ENCODE assay signal across 8 mouse cellular contexts in genomic region chr1:74124021-74124981, GRCm38 (mm10). TPM values are rescaled to one million over a fixed set of nuclear protein-coding genes. Genes with fewer than 3 reads are reported as not detected.
A peak's percentile ranks its signal among the peaks of the same experiment; 100 is the strongest.
DNase-seq lines count a peak whose midpoint lies in the region; ATAC-seq and TF ChIP-seq lines count a peak whose summit lies in the region.

Gene Tns1 (minus strand): TSS chr1:74124449.

- no peaks in the 10 kb centered on the region for H3K36me3 ChIP-seq in MEL (ENCODE audit: control insufficient read depth in 1 of 2, insufficient read depth in 2 of 2, low read length in 2 of 2)
- H3K36me3 ChIP-seq in hindbrain, postnatal 0 days (ENCODE audit: insufficient read depth, low read length): no peaks in the 10 kb centered on the region
- H3K36me3 ChIP-seq in stomach, embryonic 15.5 days: no peaks in the 10 kb centered on the region

- TF ChIP-seq CTCF in MEL (IDR thresholded peaks at IDR 0.05 in 2 of 3, conservative IDR thresholded peaks at IDR 0.05 in 1 of 3; ENCODE audit: control insufficient read depth in 1 of 3, insufficient read depth in 1 of 3, low read depth in 2 of 3, low read length in 3 of 3, poor library complexity in 1 of 3, severe bottlenecking in 1 of 3): no peak
- TF ChIP-seq CTCF in hindbrain, postnatal 0 days (IDR thresholded peaks at IDR 0.05; ENCODE audit: low read depth): no peak

- no peak for TF ChIP-seq EP300 in MEL (IDR thresholded peaks at IDR 0.05; ENCODE audit: low read depth in 1 of 2, low read length in 2 of 2)

- peak within 1 kb of the TSS; percentile 24; the same call in 1 of the 2 replicates for H3K9ac ChIP-seq in MEL (ENCODE audit: control insufficient read depth, low read depth, low read length, poor library complexity, severe bottlenecking)
- peak within 1 kb of the TSS; percentile 40 for H3K9ac ChIP-seq in hindbrain, postnatal 0 days (replicated peaks; ENCODE audit: low read length)
- peak within 1 kb of the TSS; percentile 44; the same call in 1 of the 2 replicates for H3K9ac ChIP-seq in stomach, embryonic 15.5 days

- no peak for TF ChIP-seq POLR2A in MEL (IDR thresholded peaks at IDR 0.05; ENCODE audit: control insufficient read depth in 1 of 2, insufficient read depth in 1 of 2, low read depth in 1 of 2, low read length in 2 of 2, poor library complexity in 1 of 2)

- TF ChIP-seq RAD21 in MEL (IDR thresholded peaks at IDR 0.05; ENCODE audit: low read depth, low read length): no peak

- peak; percentile 52 for DNase-seq in MEL (ENCODE audit: low read depth, low spot score)
- peak in 1 of 2 experiments; percentile 14 for DNase-seq in adrenal gland, postnatal 4 days (ENCODE audit: low spot score in 2 of 2)
- DNase-seq in gastrocnemius, postnatal 14 days: peak; percentile 49
- DNase-seq in hindbrain, postnatal 0 days (ENCODE audit: low spot score): peak; percentile 49
- peak; percentile 33 for DNase-seq in left cerebral cortex, postnatal 4 days
- DNase-seq in cerebellum, adult 9-11 months: no peak

- peak within 1 kb of the TSS; percentile 77 for H3K4me2 ChIP-seq in hindbrain, postnatal 0 days (ENCODE audit: low read depth, low read length)
- peak within 1 kb of the TSS; percentile 99 for H3K4me2 ChIP-seq in stomach, embryonic 15.5 days

- peak within 1 kb of the TSS; percentile 49 to 50 for H3K4me3 ChIP-seq in MEL (ENCODE audit: control insufficient read depth in 1 of 2, insufficient read depth in 1 of 2, low read depth in 2 of 2, low read length in 2 of 2)
- H3K4me3 ChIP-seq in hindbrain, postnatal 0 days (ENCODE audit: low read length): peak within 1 kb of the TSS; percentile 41
- peak within 1 kb of the TSS; percentile 55 for H3K4me3 ChIP-seq in stomach, embryonic 15.5 days (replicated peaks)

- H3K27ac ChIP-seq in MEL (ENCODE audit: control insufficient read depth, low read depth, low read length): no peak within 1 kb of the TSS
- no peak within 1 kb of the TSS for H3K27ac ChIP-seq in hindbrain, postnatal 0 days
- H3K27ac ChIP-seq in stomach, embryonic 15.5 days: no peak within 1 kb of the TSS

- WGBS in hindbrain, postnatal 0 days: 1% methylated on average over 70 of the region's 84 CpGs
- WGBS in stomach, embryonic 15.5 days: 2% methylated on average over 68 of the region's 84 CpGs

- no peaks in the 10 kb centered on the region for H3K9me3 ChIP-seq in MEL (replicated peaks; ENCODE audit: insufficient read depth, low read length)
- no peaks in the 10 kb centered on the region for H3K9me3 ChIP-seq in hindbrain, postnatal 0 days (ENCODE audit: low read length)
- H3K9me3 ChIP-seq in stomach, embryonic 15.5 days: no peaks in the 10 kb centered on the region

- peak; percentile 36 for ATAC-seq in hindbrain, postnatal 0 days
- peak; percentile 26 for ATAC-seq in megakaryocyte-erythroid progenitor cell, adult 5-6 weeks (replicated peaks; ENCODE audit: low FRiP score, low TSS enrichment, poor library complexity, severe bottlenecking)
- peak; percentile 54; the same call in 1 of the 2 replicates for ATAC-seq in stomach, embryonic 15.5 days (ENCODE audit: insufficient read depth, low FRiP score, low read depth)

- intact Hi-C loops in gastrocnemius, postnatal 14 days (cut with DNase I; ENCODE audit: low total_unique reads): loop anchor here (5.0 kb wide), 1 partner anchor 222 kb away; no protein-coding TSS in a partner anchor
- intact Hi-C loops in left cerebral cortex, postnatal 4 days (cut with DNase I): loop anchor here (2.0 kb wide), 1 partner anchor 222 kb away; no protein-coding TSS in a partner anchor

- no peaks in the 10 kb centered on the region for H3K27me3 ChIP-seq in MEL (ENCODE audit: control insufficient read depth in 1 of 2, insufficient read depth in 2 of 2, low read length in 2 of 2)
- 0 out of 2 replicates have a peak, but pooled peaks cover 16% of the 10 kb centered on the region for H3K27me3 ChIP-seq in hindbrain, postnatal 0 days (ENCODE audit: insufficient read depth, low read length)
- 0 out of 2 replicates have a peak, but pooled peaks cover 6% of the 10 kb centered on the region for H3K27me3 ChIP-seq in stomach, embryonic 15.5 days (replicated peaks)

- no peaks in the 10 kb centered on the region for H3K4me1 ChIP-seq in MEL (ENCODE audit: control insufficient read depth in 1 of 2, insufficient read depth in 2 of 2, low read length in 2 of 2)
- 0 out of 2 replicates have a peak, but pooled peaks cover 12% of the 10 kb centered on the region for H3K4me1 ChIP-seq in hindbrain, postnatal 0 days (ENCODE audit: insufficient read depth, low read length)
- peaks cover 15% of the 10 kb centered on the region for H3K4me1 ChIP-seq in stomach, embryonic 15.5 days

- H3K79me2 ChIP-seq in MEL (ENCODE audit: control insufficient read depth, insufficient read depth, low read length, poor library complexity): no peaks in the 10 kb centered on the region

TF ChIP-seq in MEL, 35 proteins besides CTCF, POLR2A, EP300 and RAD21:
- TF ChIP-seq KAT2A (conservative IDR thresholded peaks at IDR 0.05; ENCODE audit: low read depth, low read length) (no peak), MEF2A (IDR thresholded peaks at IDR 0.05; ENCODE audit: extremely low read depth, insufficient replicate concordance, low read depth, low read length, poor library complexity, severe bottlenecking) (no peak), ZC3H11A (IDR thresholded peaks at IDR 0.05; ENCODE audit: low read depth, low read length) (no peak), MAFK (IDR thresholded peaks at IDR 0.05; ENCODE audit: borderline replicate concordance, low read depth, low read length) (no peak), UBTF (IDR thresholded peaks at IDR 0.05; ENCODE audit: borderline replicate concordance, insufficient read depth, low read depth, low read length) (no peak), USF1 (IDR thresholded peaks at IDR 0.05; ENCODE audit: low read depth, low read length) (no peak), MXI1 (IDR thresholded peaks at IDR 0.05; ENCODE audit: low read depth, low read length) (no peak), ZNF384 (IDR thresholded peaks at IDR 0.05; ENCODE audit: low read depth, low read length) (no peak), ELF1 (IDR thresholded peaks at IDR 0.05; ENCODE audit: low read depth, low read length) (no peak), NELFE (IDR thresholded peaks at IDR 0.05; ENCODE audit: low read depth, low read length) (no peak), BHLHE40 (IDR thresholded peaks at IDR 0.05; ENCODE audit: borderline replicate concordance, low read depth, low read length) (no peak), ETS1 (IDR thresholded peaks at IDR 0.05; ENCODE audit: low read depth, low read length) (no peak), E2F4 (IDR thresholded peaks at IDR 0.05; ENCODE audit: borderline replicate concordance, low read depth, low read length) (no peak)

RNA-seq across cellular contexts. Expression of gene Tns1, which starts in this region (rescaled TPM):
- not detected in 2 replicates for total RNA-seq in MEL (2012; rRNA removed)
- under 1 TPM in 1 of 2 experiments, not detected in 1; 0.11 TPM for polyA plus RNA-seq in MEL (2012; ENCODE audit: insufficient read depth in 1 of 2, insufficient read length in 2 of 2, low read depth in 1 of 2, low replicate concordance in 2 of 2, missing spikeins in 1 of 2)
- total RNA-seq in adrenal gland, postnatal 4 days (2021): 100 to 1,000 TPM; 252 to 275 TPM
- total RNA-seq in gastrocnemius, postnatal 14 days (2021): 100 to 1,000 TPM; 176 to 217 TPM
- total RNA-seq in hindbrain, postnatal 0 days (2014; rRNA removed): 24.1 and 28.0 TPM in 2 replicates
- 10.3 and 11.7 TPM in 2 replicates for polyA plus RNA-seq in hindbrain, postnatal 0 days (2015; fragmentation: Nextera tagmentation; extraction: Ambion mirVana)
- 10 to 100 TPM; 19.6 to 21.4 TPM for total RNA-seq in left cerebral cortex, postnatal 4 days (2021)
- 62.1 and 69.2 TPM in 2 replicates for total RNA-seq in megakaryocyte-erythroid progenitor cell, adult 5-6 weeks (2014; fragmentation: Nextera tagmentation)
- total RNA-seq in megakaryocyte-erythroid progenitor cell, adult 5-6 weeks (2017): 17.3 and 25.3 TPM in 2 replicates
- polyA plus RNA-seq in stomach, embryonic 15.5 days (2015; fragmentation: Nextera tagmentation; extraction: Ambion mirVana): 34.5 and 40.3 TPM in 2 replicates

Comparison
In these comparisons a context has a peak if more than half of its experiments do, and no peak if none do; other contexts are left out.
1. RNA of gene Tns1 (total RNA-seq): 252 to 275 TPM in adrenal gland, postnatal 4 days, 176 to 217 TPM in gastrocnemius, postnatal 14 days, 17.3 to 69.2 TPM in megakaryocyte-erythroid progenitor cell, adult 5-6 weeks, 24.1 to 28.0 TPM in hindbrain, postnatal 0 days and 19.6 to 21.4 TPM in left cerebral cortex, postnatal 4 days; not detected in MEL; every median in the first group is over 10 times any median in the second.
2. RNA of gene Tns1 (polyA plus RNA-seq): 34.5 to 40.3 TPM in stomach, embryonic 15.5 days and 10.3 to 11.7 TPM in hindbrain, postnatal 0 days; 0.11 TPM in MEL; every median in the first group is over 10 times any median in the second.
3. Peak in DNase-seq, H3K4me3 ChIP-seq and H3K9ac ChIP-seq in MEL; RNA of the gene not detected or under 1 TPM.
4. Peak in every context shown above with its lines, with median percentiles within 50 percentile points of each other: H3K4me3 ChIP-seq, H3K9ac ChIP-seq and ATAC-seq.